Mouse (Mus musculus) liver, adult (tissue): Measurements from ENCODE around the gene Apmap.

Source experiments
- GATA4 ChIP-seq: IDR thresholded peaks from 2 replicates; pipeline ENCODE4 v1.6.1; 2014; ENCODE audit warnings: mild to moderate bottlenecking, low read length; ENCODE audit not compliant: insufficient replicate concordance

The Apmap gene

DNA sequence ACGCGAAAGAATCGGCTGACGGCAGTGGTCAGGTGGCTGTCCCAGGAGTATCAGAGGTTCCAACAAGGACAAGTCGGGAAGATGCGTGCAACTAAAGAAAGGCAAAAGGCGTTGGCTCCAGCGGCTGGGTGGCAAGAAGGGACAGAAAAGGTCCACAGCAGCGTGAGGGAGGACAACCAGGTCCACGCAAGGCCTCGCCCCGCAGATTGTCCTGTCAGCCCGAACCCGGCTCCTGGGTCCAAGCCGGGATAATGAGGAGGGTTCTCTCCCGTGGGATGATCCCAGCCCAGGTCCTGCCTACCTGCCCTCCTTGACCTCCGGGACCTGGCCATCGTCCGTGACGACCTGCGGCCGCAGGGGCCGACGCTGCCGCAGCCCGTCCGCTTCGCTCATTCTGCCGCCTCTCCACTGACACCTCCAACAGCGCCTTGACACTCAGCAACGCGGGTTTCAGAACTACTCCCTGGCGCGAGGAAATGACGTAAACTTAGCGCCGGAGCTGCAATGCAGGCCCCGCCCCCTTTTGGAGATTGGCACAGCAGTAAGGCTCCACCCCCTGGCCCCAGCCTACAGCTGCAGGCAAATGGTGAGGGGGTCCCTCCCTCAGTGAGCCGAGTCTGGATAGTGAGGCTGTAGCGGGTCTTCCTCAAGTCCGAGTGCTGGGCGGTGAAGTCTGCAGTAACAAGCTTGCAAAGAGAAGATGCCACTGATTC is at the start of gene Apmap:
TSS of gene Apmap (minus strand) at position 481 of the 713 bp plus-strand sequence.
- TF ChIP-seq GATA4: no peak; the same call in 1 of the 2 replicates

DNA sequence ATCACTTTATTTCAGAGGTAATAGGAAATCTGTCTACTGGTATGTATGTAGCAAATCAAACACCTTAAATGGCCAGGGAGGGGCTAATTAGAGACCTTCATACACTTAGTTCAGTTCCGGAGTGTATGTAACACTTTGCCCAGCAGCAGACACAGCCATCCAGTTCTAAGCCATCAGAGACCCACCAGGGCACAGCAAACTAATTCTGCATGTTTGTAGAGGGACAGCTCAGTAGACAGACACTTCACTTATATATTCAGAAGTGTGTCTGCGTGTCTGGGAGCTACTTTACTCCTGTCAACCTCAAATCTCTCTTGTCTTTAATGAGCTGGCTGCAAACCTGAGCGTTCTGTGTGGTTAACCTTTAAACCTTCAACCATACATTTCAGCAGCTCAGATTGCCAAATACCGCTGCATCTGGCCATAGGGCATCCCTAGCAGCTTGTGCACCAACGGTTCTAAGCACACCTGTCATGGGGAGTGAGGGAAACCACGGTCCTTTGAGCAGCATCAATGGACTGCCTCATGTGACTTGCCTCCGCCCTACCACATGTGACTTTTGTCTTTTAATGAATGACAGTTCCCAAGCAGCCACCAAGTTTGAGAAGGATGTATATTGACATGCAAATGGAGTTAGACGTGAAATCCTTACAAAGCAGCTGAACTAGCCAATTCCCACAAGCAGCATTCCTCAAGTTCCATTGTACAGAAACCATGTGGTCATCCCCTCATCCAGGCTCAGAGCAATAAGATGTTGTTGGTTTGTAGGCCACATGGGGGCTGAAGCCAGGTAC is 48.8 kb upstream of the Apmap start:
- TF ChIP-seq GATA4: no peak

DNA sequence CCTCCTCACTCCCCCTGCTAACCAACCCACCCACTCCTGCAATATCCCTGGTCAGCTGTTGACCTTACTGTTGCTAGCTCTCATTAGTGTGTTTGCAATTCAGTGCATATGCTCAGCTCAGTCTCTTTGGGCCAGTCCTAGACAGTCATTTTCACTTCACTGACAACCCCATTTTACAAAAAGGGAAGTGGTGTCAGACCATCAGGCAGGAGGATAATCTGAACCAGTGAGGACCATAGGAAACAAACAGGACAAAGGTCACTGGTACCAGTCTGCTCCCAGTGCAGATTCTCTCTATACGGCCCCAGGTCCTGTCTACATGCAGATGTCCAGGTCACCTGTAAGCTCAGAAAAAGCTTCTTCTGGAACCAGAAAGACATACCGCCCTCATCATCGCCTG is 47.7 kb upstream of the Apmap start:
- TF ChIP-seq GATA4: no peak

DNA sequence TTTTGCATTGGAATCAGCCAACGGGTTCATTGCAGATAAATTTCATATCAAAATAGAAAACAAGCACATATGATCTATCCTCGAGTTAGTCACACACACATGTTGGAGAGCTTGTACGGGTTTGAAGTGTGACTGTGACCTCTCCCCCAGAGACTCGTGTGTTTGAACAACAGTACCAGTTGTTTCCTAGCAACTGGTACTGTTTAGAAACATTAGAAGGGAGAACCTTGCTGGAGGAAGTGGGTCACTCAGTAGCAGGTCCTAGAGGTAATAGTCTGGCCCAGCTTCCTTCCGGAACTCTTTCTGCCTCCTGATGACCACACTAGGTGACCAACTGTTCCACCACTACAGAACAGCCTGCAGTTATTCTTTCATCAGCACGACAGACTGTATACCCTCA is 46.9 kb upstream of the Apmap start:
- TF ChIP-seq GATA4: no peak

DNA sequence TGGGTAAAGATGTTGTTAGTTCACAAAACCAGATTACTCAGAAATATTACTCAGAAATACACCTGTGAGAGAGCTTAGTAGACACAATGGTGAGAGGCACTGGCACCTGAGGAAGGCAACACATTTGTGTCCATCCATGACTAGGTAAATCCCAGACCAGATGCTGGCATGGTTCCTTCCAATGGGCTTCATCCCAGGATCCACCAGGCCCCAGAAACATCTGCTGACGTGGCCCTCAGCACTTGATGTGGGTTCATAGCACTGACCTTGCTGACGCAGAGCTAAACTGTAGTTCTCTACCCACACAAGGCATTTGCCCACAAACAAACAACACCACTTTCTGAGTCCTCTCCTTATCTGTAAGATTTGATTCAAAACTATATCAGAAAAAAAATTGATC is 46.4 kb upstream of the Apmap start:
- no peak for TF ChIP-seq GATA4

DNA sequence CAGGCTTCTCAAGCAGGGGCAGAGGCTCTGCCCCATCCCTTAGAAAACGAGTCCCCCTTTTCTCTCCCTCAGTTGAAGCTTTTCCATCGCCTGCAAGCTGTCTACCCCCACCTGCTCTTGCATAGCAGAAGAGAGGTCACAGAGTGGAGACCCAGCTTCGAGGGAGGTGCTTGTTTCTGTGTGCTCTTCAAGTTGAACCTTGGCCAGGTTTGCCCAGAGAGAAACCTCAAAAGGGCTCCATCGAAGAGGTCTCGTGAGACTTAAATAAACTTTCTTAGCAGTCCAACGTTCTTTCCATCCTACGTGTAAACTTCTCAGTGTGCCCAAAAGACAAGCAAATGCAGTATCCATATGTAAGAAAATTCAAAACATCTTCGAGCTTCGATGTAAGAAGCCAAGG is 43.0 kb upstream of the Apmap start:
- no peak for TF ChIP-seq GATA4

DNA sequence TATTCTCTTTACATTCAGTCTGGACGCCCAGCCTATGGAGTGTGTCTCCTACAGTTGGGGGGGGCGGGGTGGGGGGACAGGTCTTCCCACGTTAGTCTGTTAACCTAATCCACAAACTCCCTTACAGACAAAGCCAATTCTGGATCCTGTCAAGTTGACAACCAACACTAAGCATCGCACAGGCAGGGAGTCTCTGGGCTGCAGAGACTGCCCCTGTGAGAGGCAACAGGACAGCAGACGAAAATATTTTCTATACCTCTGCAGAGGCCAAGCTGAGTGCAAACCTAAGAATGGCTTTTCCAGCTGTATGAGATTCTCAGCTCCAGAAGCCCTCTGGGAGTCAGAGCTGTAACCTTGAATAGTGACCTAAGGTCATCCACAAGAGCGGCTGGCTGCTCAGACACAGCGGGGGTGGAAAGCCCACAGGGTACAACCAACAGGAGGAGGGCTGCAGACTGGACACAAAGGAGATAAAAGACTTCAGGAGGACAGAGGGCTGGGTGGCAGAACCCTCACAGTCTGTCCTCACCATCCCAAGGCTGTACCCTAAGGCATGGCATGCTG is 42.2 kb upstream of the Apmap start:
- no peak for TF ChIP-seq GATA4

DNA sequence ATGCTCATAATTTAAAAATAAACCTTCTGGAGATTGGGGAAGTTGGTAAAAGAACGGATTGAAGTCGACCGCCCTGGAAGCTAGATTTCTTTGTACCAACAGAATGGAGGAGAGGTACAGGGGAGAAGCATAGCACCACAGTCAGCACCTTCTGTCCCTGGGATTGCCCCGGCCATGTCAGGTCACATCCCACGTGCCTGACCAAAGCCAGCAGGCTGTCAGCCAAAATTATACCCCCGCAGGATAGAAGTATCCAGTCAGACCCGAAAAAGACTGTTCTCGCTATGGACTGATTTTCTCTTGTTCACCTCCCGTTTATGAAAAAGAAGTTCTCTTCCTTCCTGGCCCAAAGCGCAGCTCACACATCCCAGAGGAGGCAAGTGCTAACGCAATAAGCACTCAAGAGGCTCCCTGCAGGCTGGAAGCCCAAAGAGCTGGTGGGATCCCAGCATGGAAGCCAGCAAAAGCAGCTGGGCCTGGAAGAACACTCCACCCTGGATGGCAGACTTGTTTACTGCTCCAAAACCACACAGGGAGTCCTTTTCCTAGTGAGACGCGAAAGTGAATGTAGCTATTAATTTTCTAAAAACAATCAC is 40.0 kb upstream of the Apmap start:
- TF ChIP-seq GATA4: no peak

DNA sequence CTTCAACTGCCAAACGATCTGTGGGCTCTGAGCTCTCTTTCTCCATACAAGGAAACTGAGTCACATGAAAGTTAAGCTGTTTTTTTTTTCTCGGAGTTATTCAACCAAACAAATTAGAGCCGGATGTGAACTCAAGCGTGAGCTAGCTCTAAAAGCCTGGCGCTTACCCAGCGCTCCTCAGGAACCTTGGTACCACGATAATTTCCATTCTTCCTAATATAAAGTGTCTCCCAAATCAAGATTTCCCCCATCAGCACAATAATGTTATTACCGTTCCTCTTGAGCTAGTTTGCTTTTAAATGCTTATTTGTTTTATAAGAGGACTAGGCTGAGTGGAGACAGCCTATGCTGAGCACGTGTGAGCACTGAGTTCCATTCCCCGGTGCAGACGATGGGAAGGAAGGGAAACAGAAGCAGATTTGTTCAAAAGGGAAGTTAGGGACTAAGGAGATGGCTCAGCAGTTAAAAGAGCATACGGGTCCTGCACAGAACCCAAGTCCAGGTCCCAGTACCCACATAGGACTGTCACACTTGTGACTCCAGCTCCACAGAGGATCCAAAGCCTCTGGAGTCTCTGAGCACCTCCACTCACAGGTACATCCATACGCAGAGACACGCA is 39.4 kb upstream of the Apmap start:
- no peak for TF ChIP-seq GATA4

DNA sequence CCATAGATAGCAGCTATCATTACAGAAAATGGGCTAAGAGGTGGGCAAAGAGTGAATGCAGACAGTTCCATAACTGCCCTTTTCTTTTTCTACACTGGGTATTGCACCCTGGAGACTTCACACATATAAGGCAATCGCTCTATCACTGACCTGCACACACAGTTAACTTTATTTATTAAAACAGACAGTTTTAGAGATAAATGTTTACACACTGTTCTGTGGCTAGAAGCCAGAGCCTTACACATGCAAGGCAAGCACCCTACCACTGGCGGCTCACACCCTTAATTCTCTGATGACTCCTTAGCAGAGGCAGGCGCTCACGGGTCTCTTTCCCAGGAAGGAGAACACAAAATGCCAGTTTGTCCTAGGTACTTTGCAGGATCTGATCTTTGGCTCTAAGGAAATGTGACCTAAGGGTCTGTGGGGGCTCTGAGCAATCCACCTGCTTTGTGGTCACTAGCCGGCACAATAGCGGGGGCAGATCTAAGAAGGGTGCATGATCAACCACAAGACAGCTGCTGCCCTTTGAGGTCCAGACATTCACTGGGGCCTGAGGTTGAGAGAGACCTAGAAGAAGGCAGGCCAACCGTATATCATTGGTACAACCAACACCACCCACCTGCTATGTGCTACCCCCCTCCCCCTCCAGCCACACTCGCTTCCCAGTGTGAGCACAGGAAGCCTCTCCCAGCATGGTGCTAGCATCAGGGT is 38.2 kb upstream of the Apmap start:
- TF ChIP-seq GATA4: no peak

DNA sequence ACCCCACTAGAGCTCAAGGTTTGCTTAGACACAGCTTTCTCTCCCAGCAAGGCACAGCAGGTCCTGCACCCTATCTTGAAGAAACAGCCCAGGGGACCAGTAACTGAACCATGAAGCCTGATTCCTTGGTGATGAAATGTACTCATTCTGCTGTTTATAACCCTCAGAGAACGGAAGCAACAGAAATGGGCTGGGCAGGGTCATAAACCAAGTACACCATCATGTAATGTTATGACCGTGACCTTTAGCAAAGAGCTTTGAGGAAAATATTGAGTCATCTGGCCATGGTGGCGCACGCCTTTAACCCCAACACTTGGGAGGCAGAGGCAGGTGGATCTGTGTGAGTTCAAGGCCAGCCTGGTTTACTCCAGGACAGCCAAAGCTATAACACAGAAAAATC is 36.9 kb upstream of the Apmap start:
- TF ChIP-seq GATA4: no peak

DNA sequence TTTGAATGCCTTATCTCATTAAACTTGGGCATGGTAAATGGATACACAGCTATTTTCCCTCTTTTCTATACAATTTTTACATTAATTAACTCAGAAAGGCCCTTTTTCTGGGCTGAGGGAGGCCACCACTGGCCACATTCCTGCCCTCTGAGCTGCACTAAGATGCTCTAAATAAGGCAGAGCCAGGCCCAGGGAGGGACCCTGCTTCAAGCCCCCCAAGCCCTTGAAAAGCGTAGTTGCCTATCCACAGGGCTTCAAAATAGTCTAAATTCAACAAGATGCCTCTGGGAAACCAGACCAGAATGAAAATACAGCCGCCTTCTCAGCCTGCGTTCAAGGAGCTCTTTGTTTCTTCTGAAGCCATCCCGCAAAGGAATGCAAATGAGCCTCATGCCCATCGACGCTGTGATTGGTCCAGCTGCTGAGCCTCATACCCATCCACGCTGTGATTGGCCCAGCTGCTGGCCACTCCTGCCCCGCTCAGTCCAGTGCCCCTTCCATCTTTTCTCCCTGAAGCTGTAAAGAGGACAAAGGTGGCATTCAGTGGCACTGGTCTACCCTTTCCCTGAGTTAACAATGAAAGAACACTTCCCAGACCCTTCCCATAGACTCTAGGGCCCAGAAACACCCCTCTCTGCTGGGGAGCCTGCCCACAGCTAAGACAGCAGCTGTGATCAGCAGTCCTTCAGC is 35.5 kb upstream of the Apmap start:
- TF ChIP-seq GATA4: no peak

DNA sequence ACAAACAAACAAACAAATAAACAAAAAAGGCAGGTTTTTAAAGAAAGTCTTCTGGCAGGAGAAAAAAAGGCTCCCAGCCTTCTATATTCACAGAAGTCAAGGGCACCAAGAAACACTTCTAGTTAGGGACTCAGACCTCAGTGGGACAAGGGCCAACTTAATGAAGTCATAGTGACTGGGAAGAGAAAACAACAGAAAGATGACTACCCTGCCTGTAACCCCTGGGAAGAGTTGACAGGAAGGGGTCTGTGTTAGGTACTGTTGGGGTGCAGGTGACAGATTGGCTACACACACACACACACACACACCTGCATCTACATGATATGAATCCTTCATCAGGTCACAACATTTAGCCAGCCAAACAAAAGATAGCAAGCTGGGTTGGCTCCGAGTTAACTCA is 34.8 kb upstream of the Apmap start:
- TF ChIP-seq GATA4: no peak

DNA sequence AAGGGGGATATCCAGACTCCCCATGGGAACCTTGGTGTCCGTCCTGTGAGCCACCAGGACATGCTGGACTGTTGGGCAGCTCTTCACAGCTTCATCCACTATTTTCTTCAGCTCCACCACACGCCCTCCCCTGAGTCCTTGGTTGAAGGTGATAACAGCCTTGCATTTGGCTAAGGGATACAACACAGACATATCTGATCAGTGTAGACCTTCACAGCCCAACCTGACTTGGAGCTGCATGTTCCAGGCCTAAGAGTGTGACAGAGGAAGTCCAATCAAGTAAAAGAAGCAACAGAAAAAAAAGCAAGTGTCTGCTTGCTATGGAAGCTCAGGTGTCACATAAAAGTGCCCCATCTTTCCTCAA is 30.0 kb upstream of the Apmap start:
- no peak for TF ChIP-seq GATA4
